ENCODE assay signal across 18 mouse cellular contexts in the genomic region with DNA sequence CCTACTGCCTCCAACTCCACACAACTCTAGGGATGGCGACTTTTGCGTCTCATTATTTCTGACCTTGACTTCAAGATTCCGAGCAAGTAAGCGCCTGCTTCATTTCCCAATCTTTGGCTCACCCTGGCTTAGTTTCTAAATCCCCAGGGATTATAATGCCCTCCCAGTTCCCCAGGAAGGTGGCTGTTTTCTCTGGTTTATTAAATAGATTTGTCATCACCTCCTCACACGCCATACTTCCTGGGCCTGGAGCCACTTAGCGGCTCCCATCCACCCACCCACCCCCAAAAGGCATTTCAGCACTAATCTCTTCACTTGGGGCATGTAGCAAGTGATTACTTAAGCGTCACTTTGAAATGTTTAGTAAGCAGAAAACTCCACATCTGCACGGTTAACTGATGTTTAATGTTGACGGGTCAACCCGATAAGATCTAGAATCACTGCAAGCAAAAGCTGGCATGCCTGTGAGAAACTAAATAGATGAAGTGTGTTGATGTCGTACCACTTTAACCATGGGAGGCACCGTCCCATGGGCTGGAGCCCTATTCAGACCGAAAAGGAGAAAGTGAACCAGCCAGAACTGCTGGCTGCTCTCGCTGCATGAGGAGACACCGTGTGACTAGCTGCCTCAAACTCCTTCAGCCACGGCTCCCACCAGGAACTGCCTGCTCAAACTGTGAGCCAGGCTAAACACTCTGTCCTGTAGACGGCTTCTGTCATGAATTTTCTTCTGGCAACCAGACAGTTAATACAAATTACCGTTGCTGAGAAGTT. TPM values are rescaled to one million over a fixed set of nuclear protein-coding genes. Genes with fewer than 3 reads are reported as not detected.
DNase-seq lines count a peak whose midpoint lies in the region; ATAC-seq and TF ChIP-seq lines count a peak whose summit lies in the region.
"Had no signal": no experiment of that assay in that cellular context is flagged by ENCODE, and none has a peak within 500 bp of the region (broad histone marks: within the 10 kb centered on the region; RNA-seq: fewer than 3 reads in every experiment).

No protein-coding gene starts in this region.

- no peak for ATAC-seq in heart, embryonic 12.5 days (ENCODE audit: insufficient number of reproducible peaks, low FRiP score)
- ATAC-seq in lung, embryonic 14.5 days (ENCODE audit: insufficient read depth), result peak; percentile 62; the same call in 1 of the 2 replicates
- peak; percentile 71 for ATAC-seq in Patski
- ATAC-seq in forebrain, embryonic 16.5 days, result no peak
- ATAC-seq in hindbrain, postnatal 0 days, result no peak
- ATAC-seq: forebrain, embryonic 14.5 days; intestine, embryonic 16.5 days; liver, embryonic 12.5 days had no signal

- in situ Hi-C loops in Patski (cut with MboI; ENCODE audit: low pct_unique_long_range_greater_than_20kb), result no loop called here

- 0 out of 2 replicates have a peak overlapping the region, but pooled peaks have one; percentile 2 for H3K27ac ChIP-seq in heart, embryonic 12.5 days (ENCODE audit: poor library complexity, severe bottlenecking)
- no peak overlapping the region for H3K27ac ChIP-seq in lung, embryonic 14.5 days (ENCODE audit: low read depth)
- H3K27ac ChIP-seq in forebrain, embryonic 16.5 days (ENCODE audit: low read length), result no peak overlapping the region
- no peak overlapping the region for H3K27ac ChIP-seq in hindbrain, postnatal 0 days
- H3K27ac ChIP-seq: hindbrain, embryonic 14.5 days; kidney, postnatal 0 days; left cerebral cortex, adult 2 months; liver, embryonic 12.5 days had no signal

- no peaks in the 10 kb centered on the region for H3K27me3 ChIP-seq in heart, embryonic 12.5 days (replicated peaks)
- H3K27me3 ChIP-seq in lung, embryonic 14.5 days (ENCODE audit: insufficient read depth, low read length), result no peaks in the 10 kb centered on the region
- H3K27me3 ChIP-seq in Patski, result no peaks in the 10 kb centered on the region
- no peaks in the 10 kb centered on the region for H3K27me3 ChIP-seq in forebrain, embryonic 16.5 days (replicated peaks; ENCODE audit: control insufficient read depth, insufficient read depth, low read length)
- no peaks in the 10 kb centered on the region for H3K27me3 ChIP-seq in hindbrain, postnatal 0 days (ENCODE audit: insufficient read depth, low read length)
- H3K27me3 ChIP-seq: liver, embryonic 12.5 days had no signal

- POLR2A ChIA-PET in Patski (lab: Charles Lee), result interaction anchor here (0.6 kb wide), 1 partner anchor 399 kb away, joined by 4 read pairs; no protein-coding TSS in a partner anchor

- H3K4me1 ChIP-seq in heart, embryonic 12.5 days (replicated peaks), result peaks cover 55% of the 10 kb centered on the region
- H3K4me1 ChIP-seq in lung, embryonic 14.5 days (ENCODE audit: insufficient read depth), result peaks cover 15% of the 10 kb centered on the region
- H3K4me1 ChIP-seq in lung, adult 2 months (ENCODE audit: control insufficient read depth, insufficient read depth, low read length), result peaks cover 10% of the 10 kb centered on the region
- H3K4me1 ChIP-seq in forebrain, embryonic 16.5 days (replicated peaks; ENCODE audit: control insufficient read depth, insufficient read depth, low read length), result no peaks in the 10 kb centered on the region
- H3K4me1 ChIP-seq in hindbrain, postnatal 0 days (ENCODE audit: insufficient read depth, low read length), result no peaks in the 10 kb centered on the region

- TF ChIP-seq POLR2A in lung, adult 2 months (IDR thresholded peaks at IDR 0.05; ENCODE audit: borderline replicate concordance, extremely low read depth, low read depth, low read length), result no peak

- no peak overlapping the region for H3K9ac ChIP-seq in heart, embryonic 12.5 days
- no peak overlapping the region for H3K9ac ChIP-seq in lung, embryonic 14.5 days
- H3K9ac ChIP-seq in forebrain, embryonic 16.5 days (replicated peaks; ENCODE audit: low read depth, low read length), result no peak overlapping the region
- H3K9ac ChIP-seq in hindbrain, postnatal 0 days (replicated peaks; ENCODE audit: low read length), result no peak overlapping the region
- H3K9ac ChIP-seq: hindbrain, embryonic 14.5 days; liver, embryonic 12.5 days had no signal

- DNase-seq in heart, adult 18-20 months, result no peak
- DNase-seq in lung, embryonic 14.5 days, result peak; percentile 51
- DNase-seq in lung, adult 2 months, result no peak
- DNase-seq in Patski (ENCODE audit: low read depth, low spot score), result peak; percentile 95
- DNase-seq in skeletal muscle tissue, adult 2 months (ENCODE audit: low read depth, low spot score), result peak; percentile 29
- no peak for DNase-seq in hindbrain, postnatal 0 days (ENCODE audit: low spot score)
- DNase-seq: cerebellum, adult 9-11 months; lung, postnatal 14 days; right cerebral cortex, postnatal 14 days; thymus, postnatal 36 days had no signal

- H3K4me3 ChIP-seq in heart, embryonic 12.5 days, result no peak overlapping the region
- H3K4me3 ChIP-seq in lung, embryonic 14.5 days (ENCODE audit: low read depth, low read length), result no peak overlapping the region
- no peak overlapping the region for H3K4me3 ChIP-seq in lung, adult 2 months (replicated peaks; ENCODE audit: extremely low read depth, low read depth, low read length)
- no peak overlapping the region for H3K4me3 ChIP-seq in forebrain, embryonic 16.5 days (replicated peaks; ENCODE audit: low read length)
- no peak overlapping the region for H3K4me3 ChIP-seq in hindbrain, postnatal 0 days (ENCODE audit: low read length)
- H3K4me3 ChIP-seq: left cerebral cortex, adult 2 months; liver, embryonic 12.5 days had no signal

- H3K36me3 ChIP-seq in heart, embryonic 12.5 days, result no peaks in the 10 kb centered on the region
- no peaks in the 10 kb centered on the region for H3K36me3 ChIP-seq in lung, embryonic 14.5 days (ENCODE audit: insufficient read depth)
- no peaks in the 10 kb centered on the region for H3K36me3 ChIP-seq in forebrain, embryonic 16.5 days (ENCODE audit: control insufficient read depth, insufficient read depth)
- no peaks in the 10 kb centered on the region for H3K36me3 ChIP-seq in hindbrain, postnatal 0 days (ENCODE audit: insufficient read depth, low read length)
- H3K36me3 ChIP-seq: liver, embryonic 12.5 days had no signal

- H3K9me3 ChIP-seq in heart, embryonic 12.5 days (replicated peaks), result no peaks in the 10 kb centered on the region
- no peaks in the 10 kb centered on the region for H3K9me3 ChIP-seq in lung, embryonic 14.5 days (ENCODE audit: low read depth, low read length)
- H3K9me3 ChIP-seq in forebrain, embryonic 16.5 days (ENCODE audit: control insufficient read depth, low read length), result no peaks in the 10 kb centered on the region
- H3K9me3 ChIP-seq in hindbrain, postnatal 0 days (ENCODE audit: low read length), result no peaks in the 10 kb centered on the region
- H3K9me3 ChIP-seq: liver, embryonic 12.5 days had no signal

- 50% methylated on average over 18 of the region's 18 CpGs for WGBS in heart, embryonic 12.5 days
- WGBS in lung, embryonic 14.5 days, result 26% methylated on average over 18 of the region's 18 CpGs
- 49% methylated on average over 18 of the region's 18 CpGs for WGBS in lung, adult 2 months
- 77% methylated on average over 18 of the region's 18 CpGs for WGBS in forebrain, embryonic 16.5 days
- 70% methylated on average over 18 of the region's 18 CpGs for WGBS in hindbrain, postnatal 0 days

- CTCF ChIA-PET in Patski (lab: Charles Lee), result interaction anchor here (1.0 to 1.2 kb wide), 2 partner anchors 17 to 29 kb away, joined by 4 read pairs; no protein-coding TSS in a partner anchor

- peak overlapping the region; percentile 15 for H3K4me2 ChIP-seq in heart, embryonic 12.5 days
- H3K4me2 ChIP-seq in lung, embryonic 14.5 days, result 0 out of 2 replicates have a peak overlapping the region, but pooled peaks have one; percentile 23
- H3K4me2 ChIP-seq in forebrain, embryonic 16.5 days (ENCODE audit: low read length), result no peak overlapping the region
- no peak overlapping the region for H3K4me2 ChIP-seq in hindbrain, postnatal 0 days (ENCODE audit: low read depth, low read length)
- H3K4me2 ChIP-seq: hindbrain, embryonic 14.5 days; liver, embryonic 12.5 days had no signal

- TF ChIP-seq CTCF in lung, embryonic 14.5 days (IDR thresholded peaks at IDR 0.05; ENCODE audit: low read depth), result no peak
- no peak for TF ChIP-seq CTCF in lung, adult 2 months (IDR thresholded peaks at IDR 0.05; ENCODE audit: insufficient read depth, low read length)
- TF ChIP-seq CTCF in Patski (IDR thresholded peaks at IDR 0.05), result no peak
- no peak for TF ChIP-seq CTCF in hindbrain, postnatal 0 days (IDR thresholded peaks at IDR 0.05; ENCODE audit: low read depth)

RNA-seq across cellular contexts. Expression of a gene that starts 19.7 kb away (rescaled TPM):
- 164 and 168 TPM in 2 replicates for polyA plus RNA-seq in heart, embryonic 12.5 days (2016; fragmentation: Nextera tagmentation; extraction: Ambion mirVana)
- total RNA-seq in heart, adult 18-20 months (2021), result 10 to 100 TPM; 51.6 to 63.6 TPM
- polyA plus RNA-seq in lung, embryonic 14.5 days (2014; fragmentation: Nextera tagmentation; extraction: Ambion mirVana), result 181 and 185 TPM in 2 replicates
- 98.2 and 101 TPM in 2 replicates for polyA plus RNA-seq in lung, adult 2 months (2012; rRNA removed)
- 368 TPM for polyA plus RNA-seq in Patski (2021)
- polyA plus RNA-seq in forebrain, embryonic 16.5 days (2015; fragmentation: Nextera tagmentation; extraction: Ambion mirVana), result 138 and 146 TPM in 2 replicates
- 74.0 and 78.5 TPM in 2 replicates for total RNA-seq in hindbrain, postnatal 0 days (2014; rRNA removed)
- 220 and 221 TPM in 2 replicates for polyA plus RNA-seq in hindbrain, postnatal 0 days (2015; fragmentation: Nextera tagmentation; extraction: Ambion mirVana)

Comparison
In these comparisons a context has a peak if more than half of its experiments do, and no peak if none do; other contexts are left out.
1. DNase-seq: peak in lung, embryonic 14.5 days (single experiment), Patski (single experiment) and skeletal muscle tissue, adult 2 months (single experiment); none in heart, adult 18-20 months (0 of 2), lung, adult 2 months (single experiment) and hindbrain, postnatal 0 days (single experiment).
2. ATAC-seq: peak in lung, embryonic 14.5 days (single experiment) and Patski (single experiment); none in heart, embryonic 12.5 days (single experiment), forebrain, embryonic 16.5 days (single experiment) and hindbrain, postnatal 0 days (single experiment).
3. H3K4me2 ChIP-seq: peak in heart, embryonic 12.5 days (single experiment) and lung, embryonic 14.5 days (single experiment); none in forebrain, embryonic 16.5 days (single experiment) and hindbrain, postnatal 0 days (single experiment).